Mouse (Mus musculus): Measurements from ENCODE around the gene Gm10153. TPM values are rescaled to one million over a fixed set of nuclear protein-coding genes. Genes with fewer than 3 reads are reported as not detected.
"Not testable (repeated sequence)": the region's sequence is repeated elsewhere in the genome, so short reads cannot be mapped to it uniquely, and the experiment has no call there.

The Gm10153 gene
- polyA plus RNA-seq, 1 experiment from 2014 or later: not detected

DNA sequence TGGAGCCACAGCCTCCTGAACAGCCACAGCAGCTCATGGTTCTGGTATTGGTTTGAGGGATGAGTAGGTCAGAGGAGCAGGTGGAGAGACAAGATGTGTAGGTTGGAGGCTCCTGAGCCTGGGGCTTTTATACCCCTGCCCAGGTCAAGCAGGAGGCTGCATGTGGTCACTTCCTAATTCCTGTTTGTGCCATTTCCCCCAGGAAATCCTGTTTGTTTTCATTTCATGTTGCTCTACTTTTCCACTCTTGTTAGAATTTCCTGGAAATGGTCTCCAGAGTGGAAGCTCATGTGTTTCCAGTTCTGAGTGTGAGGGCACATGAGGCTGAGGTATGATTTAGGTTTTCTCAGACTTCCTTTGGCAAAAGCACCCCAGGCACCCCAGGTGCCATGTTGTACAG is 14.3 kb downstream of the Gm10153 start, which contains the start of gene Krtap5-2:
Gene Krtap5-2, minus strand, starts transcription at position 101 of the 400 bp plus-strand sequence.
- not testable (repeated sequence) for H3K4me1 ChIP-seq; H3K27me3 ChIP-seq; H3K9ac ChIP-seq; H3K4me3 ChIP-seq (replicated peaks); H3K27ac ChIP-seq; H3K9me3 ChIP-seq; H3K4me2 ChIP-seq; ATAC-seq (ENCODE audit: low FRiP score); H3K36me3 ChIP-seq (replicated peaks)

DNA sequence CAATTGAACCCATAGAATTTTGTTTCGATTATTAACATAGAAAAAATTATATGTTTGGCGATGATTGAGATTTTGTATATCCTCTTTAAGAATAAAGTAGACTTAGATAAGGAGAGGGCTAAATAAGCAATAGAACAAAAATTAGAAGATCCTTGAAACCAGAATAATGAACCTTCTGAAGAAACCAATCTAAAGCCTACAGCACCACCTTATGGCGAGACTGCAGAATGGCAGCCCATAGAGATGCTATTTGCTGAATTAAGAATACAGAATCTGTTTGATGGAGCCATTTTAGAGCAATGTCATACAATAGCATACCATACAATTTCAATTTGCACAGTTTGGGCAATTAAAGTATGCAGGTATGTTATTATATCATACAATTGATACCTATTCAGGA is 20.4 kb downstream of the Gm10153 start:
- no peak for ATAC-seq (ENCODE audit: low FRiP score)
- Histone ChIP-seq H3K4me1 (no peaks in the 10 kb centered on the region), H3K9ac (no peak overlapping the region), H3K27ac (no peak overlapping the region), H3K36me3 (replicated peaks) (no peaks in the 10 kb centered on the region), H3K27me3 (no peaks in the 10 kb centered on the region), H3K4me3 (replicated peaks) (no peak overlapping the region), H3K4me2 (no peak overlapping the region), H3K9me3 (no peaks in the 10 kb centered on the region)
- 52% methylated on average over 3 of the region's 3 CpGs for WGBS

DNA sequence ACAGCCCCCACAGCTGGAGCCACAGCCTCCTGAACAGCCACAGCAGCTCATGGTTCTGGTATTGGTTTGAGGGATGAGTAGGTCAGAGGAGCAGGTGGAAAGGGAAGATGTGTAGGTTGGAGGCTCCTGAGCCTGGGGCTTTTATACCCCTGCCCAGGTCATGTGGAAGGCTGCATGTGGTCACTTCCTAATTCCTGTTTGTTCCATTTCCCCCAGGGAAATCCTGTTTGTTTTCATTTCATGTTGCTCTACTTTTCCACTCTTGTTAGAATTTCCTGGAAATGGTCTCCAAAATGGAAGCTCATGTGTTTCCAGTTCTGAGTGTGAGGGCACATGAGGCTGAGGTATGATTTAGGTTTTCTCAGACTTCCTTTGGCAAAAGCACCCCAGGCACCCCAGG is 24.6 kb downstream of the Gm10153 start, which contains the start of gene Gm4553:
Gene Gm4553, minus strand, starts transcription at position 101 of the 400 bp plus-strand sequence.
- not testable (repeated sequence) for H3K9ac ChIP-seq; H3K36me3 ChIP-seq (replicated peaks); H3K4me1 ChIP-seq; H3K9me3 ChIP-seq; H3K4me3 ChIP-seq (replicated peaks); H3K27me3 ChIP-seq; H3K4me2 ChIP-seq; ATAC-seq (ENCODE audit: low FRiP score); H3K27ac ChIP-seq

DNA sequence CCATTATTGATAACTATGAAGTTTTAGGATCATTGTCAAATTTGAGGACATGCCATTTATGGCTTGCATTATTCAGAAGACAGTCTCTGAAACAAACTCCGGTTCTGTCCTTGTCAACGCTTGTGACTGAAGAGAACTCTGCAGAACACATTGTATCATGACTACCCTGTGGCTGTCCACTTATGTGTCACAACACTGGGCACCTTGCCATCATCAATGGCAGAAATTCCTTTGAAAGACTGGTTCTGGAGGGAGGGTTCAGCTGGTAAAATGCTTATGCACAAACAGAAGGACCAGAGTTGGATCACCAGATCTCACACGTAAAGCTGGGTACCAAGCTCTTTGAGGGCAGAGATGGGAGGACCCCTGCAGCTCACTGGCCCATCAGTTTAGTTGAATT is 30.8 kb downstream of the Gm10153 start:
- 88% methylated on average over 3 of the region's 3 CpGs for WGBS
- Histone ChIP-seq H3K9me3 (no peaks in the 10 kb centered on the region), H3K27me3 (no peaks in the 10 kb centered on the region), H3K4me1 (no peaks in the 10 kb centered on the region), H3K36me3 (replicated peaks) (no peaks in the 10 kb centered on the region), H3K9ac (no peak overlapping the region), H3K4me2 (no peak overlapping the region), H3K4me3 (replicated peaks) (no peak overlapping the region), H3K27ac (no peak overlapping the region)
- ATAC-seq (ENCODE audit: low FRiP score): no peak

DNA sequence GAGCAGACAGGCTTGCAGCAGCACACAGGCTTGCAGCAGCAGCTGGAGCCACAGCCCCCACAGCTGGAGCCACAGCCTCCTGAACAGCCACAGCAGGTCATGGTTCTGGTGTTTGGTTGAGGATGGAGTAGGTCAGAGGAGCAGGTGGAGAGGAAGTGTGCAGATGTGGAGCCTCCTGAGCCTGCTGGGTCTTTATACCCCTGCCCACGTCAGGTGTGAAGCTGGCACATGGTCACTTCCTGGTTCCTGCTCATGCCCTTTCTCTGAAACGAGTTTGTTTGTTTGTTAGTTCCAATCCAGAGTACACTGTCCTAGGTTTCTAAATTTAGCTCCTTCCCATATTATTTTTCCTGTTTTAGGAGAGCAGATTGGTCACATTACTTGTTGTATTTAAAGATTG is 33.2 kb downstream of the Gm10153 start, which contains the start of gene Gm29735:
Gene Gm29735, minus strand, starts transcription at position 101 of the 400 bp plus-strand sequence.
- 52% methylated on average over 2 of the region's 2 CpGs for WGBS

DNA sequence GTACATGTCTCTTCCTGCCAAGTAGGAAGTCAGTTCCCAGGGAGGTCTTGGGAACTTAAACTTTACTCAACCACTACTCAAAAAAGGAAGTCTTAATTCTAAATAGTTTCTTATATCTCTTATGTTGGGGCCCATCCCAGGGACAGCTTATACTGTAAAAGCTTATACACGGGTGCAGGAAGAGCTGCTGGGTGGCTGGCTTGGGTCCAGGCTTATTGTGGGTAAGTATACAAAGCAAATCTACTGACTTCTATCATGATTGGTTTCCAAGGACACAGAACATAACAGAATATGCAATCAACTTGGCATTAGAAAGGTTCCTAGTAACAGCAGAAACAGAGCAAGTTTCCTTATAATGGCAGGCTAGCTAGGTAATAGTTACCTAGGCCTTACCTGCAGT is 34.9 kb downstream of the Gm10153 start:
- no peak overlapping the region for H3K9ac ChIP-seq
- no peak for ATAC-seq (ENCODE audit: low FRiP score)
- no peaks in the 10 kb centered on the region for H3K9me3 ChIP-seq
- no peaks in the 10 kb centered on the region for H3K27me3 ChIP-seq
- H3K4me3 ChIP-seq (replicated peaks): no peak overlapping the region
- H3K4me1 ChIP-seq: no peaks in the 10 kb centered on the region
- H3K4me2 ChIP-seq: no peak overlapping the region
- no peaks in the 10 kb centered on the region for H3K36me3 ChIP-seq (replicated peaks)
- WGBS: 62% methylated on average over 1 of the region's 1 CpGs
- H3K27ac ChIP-seq: no peak overlapping the region

More for the DNA sequence above, 33.2 kb downstream of the Gm10153 start, which contains the start of gene Gm29735:
- H3K9ac ChIP-seq; H3K4me1 ChIP-seq; H3K27me3 ChIP-seq; H3K27ac ChIP-seq; H3K4me3 ChIP-seq (replicated peaks); H3K36me3 ChIP-seq (replicated peaks); H3K4me2 ChIP-seq; H3K9me3 ChIP-seq; ATAC-seq (ENCODE audit: low FRiP score): not testable (repeated sequence)

DNA sequence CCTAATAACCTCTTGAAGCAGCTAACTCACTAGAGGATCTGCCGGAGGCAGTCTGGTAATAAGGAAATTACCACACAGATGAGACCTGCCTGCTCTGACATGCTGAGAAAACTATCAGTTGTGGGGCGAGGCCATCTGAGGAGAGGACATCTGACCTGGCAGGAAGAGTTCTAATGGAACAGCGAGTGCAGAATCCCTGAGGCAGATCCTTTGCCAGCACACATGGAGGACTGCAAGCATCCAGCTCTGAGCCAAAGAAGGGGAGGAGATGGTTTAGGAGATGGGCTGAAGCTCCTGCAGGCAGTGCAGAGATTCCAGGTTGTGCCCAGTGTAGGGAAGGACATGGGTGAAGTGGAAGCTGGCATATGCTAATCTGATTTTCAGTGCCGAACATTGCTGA is 38.0 kb downstream of the Gm10153 start:
- H3K27me3 ChIP-seq: no peaks in the 10 kb centered on the region
- no peaks in the 10 kb centered on the region for H3K9me3 ChIP-seq
- H3K4me1 ChIP-seq: no peaks in the 10 kb centered on the region
- H3K4me2 ChIP-seq: no peak overlapping the region
- no peak overlapping the region for H3K4me3 ChIP-seq (replicated peaks)
- H3K9ac ChIP-seq: no peak overlapping the region
- no peak overlapping the region for H3K27ac ChIP-seq
- WGBS: 85% methylated on average over 4 of the region's 4 CpGs
- no peak for ATAC-seq (ENCODE audit: low FRiP score)
- no peaks in the 10 kb centered on the region for H3K36me3 ChIP-seq (replicated peaks)

DNA sequence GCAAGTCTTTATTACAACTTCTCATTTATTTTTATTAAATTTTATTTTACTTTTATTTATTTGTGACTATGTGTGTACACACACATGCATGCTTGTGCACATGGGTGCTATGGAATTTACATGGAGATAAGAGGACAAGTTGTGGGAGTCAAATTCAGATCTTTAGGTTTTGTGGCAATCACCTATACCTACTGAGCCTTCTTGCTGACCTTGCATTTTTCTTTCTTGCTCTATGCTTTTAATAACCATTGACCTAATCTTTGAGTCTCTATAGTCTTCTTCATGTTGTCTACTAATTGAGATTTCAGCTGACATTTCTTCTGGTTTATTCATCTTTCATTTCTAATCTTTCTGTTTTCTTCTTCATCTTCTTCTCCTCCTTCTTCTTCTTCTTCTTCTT is 41.6 kb downstream of the Gm10153 start:
- H3K4me2 ChIP-seq: no peak overlapping the region
- no peaks in the 10 kb centered on the region for H3K27me3 ChIP-seq
- H3K4me1 ChIP-seq: no peaks in the 10 kb centered on the region
- H3K36me3 ChIP-seq (replicated peaks): no peaks in the 10 kb centered on the region
- H3K9ac ChIP-seq: no peak overlapping the region
- no peak overlapping the region for H3K27ac ChIP-seq
- H3K9me3 ChIP-seq: no peaks in the 10 kb centered on the region
- ATAC-seq (ENCODE audit: low FRiP score): no peak
- H3K4me3 ChIP-seq (replicated peaks): no peak overlapping the region

DNA sequence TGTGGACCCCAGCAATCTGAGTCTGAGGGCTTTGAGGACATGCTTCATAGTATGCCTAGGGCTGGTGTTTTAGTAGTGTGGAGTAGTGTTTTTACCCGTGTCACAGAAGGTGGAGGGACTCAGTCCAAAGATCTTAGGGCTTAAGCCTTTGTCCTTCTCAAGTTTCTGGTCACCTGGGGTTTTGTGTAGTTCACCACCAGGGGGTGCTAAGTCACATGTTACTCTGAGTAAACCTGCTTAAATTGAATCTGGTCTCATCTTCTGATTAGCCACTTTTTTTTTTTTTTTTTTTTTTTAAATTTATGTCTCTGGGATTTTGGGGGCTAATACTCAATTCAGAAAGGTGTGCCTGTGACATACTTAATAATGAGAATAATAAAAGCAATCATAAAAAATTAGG is 44.2 kb downstream of the Gm10153 start:
- H3K27me3 ChIP-seq: peaks cover 4% of the 10 kb centered on the region; the same call in 1 of the 2 replicates
- no peaks in the 10 kb centered on the region for H3K9me3 ChIP-seq
- no peak overlapping the region for H3K4me2 ChIP-seq
- no peak overlapping the region for H3K4me3 ChIP-seq (replicated peaks)
- H3K36me3 ChIP-seq (replicated peaks): no peaks in the 10 kb centered on the region
- no peak overlapping the region for H3K9ac ChIP-seq
- WGBS: 4% methylated on average over 1 of the region's 1 CpGs
- no peak overlapping the region for H3K27ac ChIP-seq
- no peak for ATAC-seq (ENCODE audit: low FRiP score)
- H3K4me1 ChIP-seq: no peaks in the 10 kb centered on the region

DNA sequence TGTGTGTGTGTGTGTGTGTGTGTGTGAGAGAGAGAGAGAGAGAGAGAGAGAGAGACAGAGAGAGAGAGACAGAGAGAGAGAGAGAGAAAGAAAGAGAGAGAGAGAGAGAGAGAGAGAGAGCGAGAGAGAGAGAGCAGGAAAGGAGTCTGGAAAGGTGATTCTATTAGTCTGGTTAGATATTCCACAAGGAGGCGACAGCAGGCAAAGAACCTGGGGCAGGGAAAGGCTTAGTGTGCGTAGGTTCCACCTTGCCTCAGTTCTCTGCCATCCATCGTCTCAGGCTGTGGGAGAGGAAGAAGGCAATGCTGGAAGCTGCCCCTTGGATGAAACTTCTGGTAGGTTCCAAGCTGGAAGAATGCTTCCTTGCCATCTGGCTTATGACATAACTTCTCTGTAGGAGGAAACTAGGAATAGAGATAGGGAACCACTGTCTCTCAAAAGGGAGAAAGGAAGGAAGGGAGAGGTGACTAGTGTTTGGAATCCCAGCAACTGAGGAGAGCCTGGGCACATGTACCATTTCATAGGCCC is 44.7 kb downstream of the Gm10153 start:
- H3K36me3 ChIP-seq (replicated peaks): no peaks in the 10 kb centered on the region
- no peak overlapping the region for H3K4me3 ChIP-seq (replicated peaks)
- no peak overlapping the region for H3K27ac ChIP-seq
- H3K4me2 ChIP-seq: no peak overlapping the region
- WGBS: 35% methylated on average over 4 of the region's 4 CpGs
- no peak overlapping the region for H3K9ac ChIP-seq
- ATAC-seq (ENCODE audit: low FRiP score): no peak
- H3K27me3 ChIP-seq: peaks cover 4% of the 10 kb centered on the region; the same call in 1 of the 2 replicates
- H3K9me3 ChIP-seq: no peaks in the 10 kb centered on the region
- H3K4me1 ChIP-seq: no peaks in the 10 kb centered on the region

DNA sequence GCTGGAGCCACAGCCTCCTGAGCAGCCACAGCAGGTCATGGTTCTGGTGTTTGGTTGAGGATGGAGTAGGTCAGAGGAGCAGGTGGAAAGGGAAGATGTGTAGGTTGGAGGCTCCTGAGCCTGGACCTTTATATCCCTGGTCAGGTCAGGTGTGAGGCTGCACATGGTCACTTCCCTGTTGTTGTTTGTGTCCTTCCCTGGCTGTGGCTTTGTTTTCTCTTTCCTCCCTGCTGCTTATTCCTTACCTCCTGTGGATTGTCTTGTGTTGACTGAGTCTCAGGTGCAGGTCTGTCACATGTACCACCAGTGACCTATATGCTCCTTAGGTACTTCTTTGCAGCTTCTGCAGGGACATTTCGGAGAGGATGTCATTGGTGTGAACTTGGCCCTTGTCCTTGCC is 45.7 kb downstream of the Gm10153 start, which contains the start of gene Gm45337:
Gene Gm45337, minus strand, starts transcription at position 101 of the 400 bp plus-strand sequence.
- 84% methylated on average over 1 of the region's 1 CpGs for WGBS

DNA sequence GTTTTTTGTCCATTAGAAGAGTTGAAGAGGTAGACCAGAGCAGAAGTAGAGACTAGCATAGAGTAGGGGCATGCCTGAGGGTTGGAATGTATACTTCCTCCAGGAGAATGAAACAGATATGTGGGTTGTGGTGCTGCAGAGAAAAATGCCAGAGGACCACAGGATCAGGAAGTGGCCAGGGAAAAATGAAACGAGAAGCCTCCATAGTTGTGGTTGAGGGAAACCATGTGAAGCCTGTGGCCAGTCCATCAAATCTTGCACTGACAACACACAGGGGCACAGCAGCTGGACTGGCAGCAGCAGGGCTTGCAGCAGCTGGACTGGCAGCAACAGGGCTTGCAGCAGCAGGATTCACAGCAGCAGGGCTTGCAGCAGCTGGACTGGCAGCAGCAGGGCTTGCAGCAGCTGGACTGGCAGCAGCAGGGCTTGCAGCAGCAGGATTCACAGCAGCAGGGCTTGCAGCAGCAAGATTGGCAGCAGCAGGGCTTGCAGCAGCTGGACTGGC is 46.6 kb downstream of the Gm10153 start:
- not testable (repeated sequence) for H3K27ac ChIP-seq; H3K4me2 ChIP-seq; H3K4me3 ChIP-seq (replicated peaks); H3K9me3 ChIP-seq; H3K27me3 ChIP-seq; H3K36me3 ChIP-seq (replicated peaks); H3K9ac ChIP-seq; ATAC-seq (ENCODE audit: low FRiP score); H3K4me1 ChIP-seq
- WGBS: 57% methylated on average over 1 of the region's 1 CpGs

More for the DNA sequence above, 45.7 kb downstream of the Gm10153 start, which contains the start of gene Gm45337:
- no peak within 1 kb of the TSS for H3K9ac ChIP-seq
- no peaks in the 10 kb centered on the region for H3K9me3 ChIP-seq
- H3K4me1 ChIP-seq: no peaks in the 10 kb centered on the region
- no peak within 1 kb of the TSS for H3K4me2 ChIP-seq
- peaks cover 4% of the 10 kb centered on the region; the same call in 1 of the 2 replicates for H3K27me3 ChIP-seq
- no peak within 1 kb of the TSS for H3K4me3 ChIP-seq (replicated peaks)
- no peak for ATAC-seq (ENCODE audit: low FRiP score)
- no peak within 1 kb of the TSS for H3K27ac ChIP-seq
- no peaks in the 10 kb centered on the region for H3K36me3 ChIP-seq (replicated peaks)

DNA sequence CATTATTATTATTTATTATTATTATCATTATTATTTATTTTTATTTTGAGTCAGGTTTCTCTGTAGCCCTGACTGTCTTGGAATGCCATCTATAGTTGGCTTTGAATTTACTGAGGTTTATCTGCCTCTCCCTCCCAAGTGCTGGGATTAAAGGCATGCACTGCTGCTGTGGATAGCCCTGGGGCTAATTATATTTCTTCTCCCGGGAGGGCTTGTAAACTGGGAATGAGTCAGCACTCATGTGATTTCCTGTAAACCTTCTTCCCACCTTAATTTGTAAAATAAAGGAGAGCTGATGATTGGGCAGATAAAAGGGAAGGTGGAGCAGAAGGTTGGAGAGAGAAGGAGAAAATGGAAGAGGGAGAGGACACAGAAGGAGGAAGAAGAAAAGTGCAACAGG is 49.5 kb downstream of the Gm10153 start:
- Histone ChIP-seq H3K27me3 (peaks cover 4% of the 10 kb centered on the region; the same call in 1 of the 2 replicates), H3K9ac (no peak overlapping the region), H3K4me3 (replicated peaks) (no peak overlapping the region), H3K9me3 (no peaks in the 10 kb centered on the region), H3K27ac (no peak overlapping the region), H3K4me1 (no peaks in the 10 kb centered on the region), H3K36me3 (replicated peaks) (no peaks in the 10 kb centered on the region), H3K4me2 (no peak overlapping the region)
- no peak for ATAC-seq (ENCODE audit: low FRiP score)
- 48% methylated on average over 1 of the region's 1 CpGs for WGBS

Measured in forebrain, embryonic 12.5 days (tissue).